Mouse (Mus musculus): ENCODE measurements around the gene 9530053A07Rik.

DNA sequence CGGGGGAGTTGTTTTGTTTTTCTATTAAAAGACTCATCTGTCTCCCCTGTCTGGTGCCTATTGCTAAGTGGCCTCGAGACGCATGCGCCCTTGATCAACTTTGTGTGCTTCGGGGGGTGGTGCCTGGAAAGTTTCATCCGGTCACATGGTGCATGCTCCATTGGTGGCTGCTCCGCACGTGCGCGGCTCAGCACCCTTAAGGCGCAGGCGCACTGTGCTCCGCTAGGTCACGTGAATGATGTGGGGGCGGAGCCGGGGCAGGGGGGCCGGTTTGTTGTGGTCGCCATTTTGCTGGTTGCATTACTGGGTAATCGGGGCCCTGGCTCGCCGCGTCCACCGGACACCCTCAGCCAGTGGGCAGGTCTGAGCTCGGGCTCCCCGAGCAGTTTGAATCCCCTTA is 50.0 kb downstream of the 9530053A07Rik start, which contains the start of gene Dyrk1b:
- no peak for TF ChIP-seq CTCF (IDR thresholded peaks at IDR 0.05; ENCODE audit: low read depth)
- no peak for TF ChIP-seq EP300 (IDR thresholded peaks at IDR 0.05; ENCODE audit: low read depth)
